Mouse (Mus musculus): ENCODE measurements around the gene Polr1c. TPM values are rescaled to one million over a fixed set of nuclear protein-coding genes. Genes with fewer than 3 reads are reported as not detected.

The Polr1c gene
- polyA plus RNA-seq, 1 experiment from 2014 or later: 80.1 TPM

- Histone ChIP-seq H3K27ac (no peak overlapping the region), H3K9ac (no peak overlapping the region), H3K27me3 (ENCODE audit: control insufficient read depth, insufficient read depth, low read length) (no peaks in the 10 kb centered on the region), H3K4me2 (replicated peaks) (no peak overlapping the region), H3K4me1 (replicated peaks; ENCODE audit: control insufficient read depth, insufficient read depth, low read length) (peaks cover 2% of the 10 kb centered on the region; the same call in 1 of the 2 replicates), H3K9me3 (ENCODE audit: control insufficient read depth, low read length) (no peaks in the 10 kb centered on the region), H3K4me3 (replicated peaks; ENCODE audit: low read length) (no peak overlapping the region), H3K36me3 (replicated peaks; ENCODE audit: control insufficient read depth, insufficient read depth) (peaks cover 98% of the 10 kb centered on the region)
- WGBS: 83% methylated on average over 11 of the region's 11 CpGs
- ATAC-seq (ENCODE audit: low FRiP score) (no peak), DNase-seq (ENCODE audit: low spot score) (no peak)
Measured at GRCm38 (mm10) chr17:46241471-46241870, 6.4 kb downstream of the Polr1c start.

GRCm38 (mm10) chr17:46239516-46240114 is 8.2 kb downstream of the Polr1c start:
- DNase-seq (ENCODE audit: low spot score) (no peak), ATAC-seq (ENCODE audit: low FRiP score) (no peak)
- no peaks in the 10 kb centered on the region for H3K9me3 ChIP-seq (ENCODE audit: control insufficient read depth, low read length)
- WGBS: 95% methylated on average over 15 of the region's 15 CpGs
- H3K4me1 ChIP-seq (replicated peaks; ENCODE audit: control insufficient read depth, insufficient read depth, low read length): no peaks in the 10 kb centered on the region
- H3K27me3 ChIP-seq (ENCODE audit: control insufficient read depth, insufficient read depth, low read length): no peaks in the 10 kb centered on the region
- no peak overlapping the region for H3K9ac ChIP-seq
- H3K27ac ChIP-seq: no peak overlapping the region
- no peak overlapping the region for H3K4me2 ChIP-seq (replicated peaks)
- peaks cover 90% of the 10 kb centered on the region for H3K36me3 ChIP-seq (replicated peaks; ENCODE audit: control insufficient read depth, insufficient read depth)
- H3K4me3 ChIP-seq (replicated peaks; ENCODE audit: low read length): no peak overlapping the region

GRCm38 (mm10) chr17:46237480-46237879 is 10.4 kb downstream of the Polr1c start:
- no peaks in the 10 kb centered on the region for H3K27me3 ChIP-seq (ENCODE audit: control insufficient read depth, insufficient read depth, low read length)
- WGBS: 86% methylated on average over 5 of the region's 5 CpGs
- H3K4me3 ChIP-seq (replicated peaks; ENCODE audit: low read length): no peak overlapping the region
- H3K27ac ChIP-seq: no peak overlapping the region
- ATAC-seq (ENCODE audit: low FRiP score) (no peak), DNase-seq (ENCODE audit: low spot score) (no peak)
- H3K4me1 ChIP-seq (replicated peaks; ENCODE audit: control insufficient read depth, insufficient read depth, low read length): no peaks in the 10 kb centered on the region
- H3K9ac ChIP-seq: no peak overlapping the region
- H3K36me3 ChIP-seq (replicated peaks; ENCODE audit: control insufficient read depth, insufficient read depth): peaks cover 90% of the 10 kb centered on the region
- no peak overlapping the region for H3K4me2 ChIP-seq (replicated peaks)
- no peaks in the 10 kb centered on the region for H3K9me3 ChIP-seq (ENCODE audit: control insufficient read depth, low read length)

GRCm38 (mm10) chr17:46237079-46237478 is 10.8 kb downstream of the Polr1c start:
- Histone ChIP-seq H3K36me3 (replicated peaks; ENCODE audit: control insufficient read depth, insufficient read depth) (peaks cover 90% of the 10 kb centered on the region), H3K4me2 (replicated peaks) (no peak overlapping the region), H3K9me3 (ENCODE audit: control insufficient read depth, low read length) (no peaks in the 10 kb centered on the region), H3K27ac (no peak overlapping the region), H3K4me3 (replicated peaks; ENCODE audit: low read length) (no peak overlapping the region), H3K9ac (no peak overlapping the region), H3K4me1 (replicated peaks; ENCODE audit: control insufficient read depth, insufficient read depth, low read length) (no peaks in the 10 kb centered on the region), H3K27me3 (ENCODE audit: control insufficient read depth, insufficient read depth, low read length) (no peaks in the 10 kb centered on the region)
- WGBS: 94% methylated on average over 6 of the region's 6 CpGs
- ATAC-seq (ENCODE audit: low FRiP score): no peak
- DNase-seq (ENCODE audit: low spot score): no peak

- H3K27me3 ChIP-seq (ENCODE audit: control insufficient read depth, insufficient read depth, low read length): no peaks in the 10 kb centered on the region
- H3K4me2 ChIP-seq (replicated peaks): no peak overlapping the region
- no peak overlapping the region for H3K4me3 ChIP-seq (replicated peaks; ENCODE audit: low read length)
- H3K4me1 ChIP-seq (replicated peaks; ENCODE audit: control insufficient read depth, insufficient read depth, low read length): no peaks in the 10 kb centered on the region
- DNase-seq (ENCODE audit: low spot score) (no peak), ATAC-seq (ENCODE audit: low FRiP score) (no peak)
- 95% methylated on average over 1 of the region's 1 CpGs for WGBS
- H3K9ac ChIP-seq: no peak overlapping the region
- peaks cover 89% of the 10 kb centered on the region for H3K36me3 ChIP-seq (replicated peaks; ENCODE audit: control insufficient read depth, insufficient read depth)
- no peaks in the 10 kb centered on the region for H3K9me3 ChIP-seq (ENCODE audit: control insufficient read depth, low read length)
- no peak overlapping the region for H3K27ac ChIP-seq
Measured at GRCm38 (mm10) chr17:46236067-46236466, 11.8 kb downstream of the Polr1c start.

- Histone ChIP-seq H3K27ac (no peak overlapping the region), H3K9me3 (ENCODE audit: control insufficient read depth, low read length) (no peaks in the 10 kb centered on the region), H3K4me1 (replicated peaks; ENCODE audit: control insufficient read depth, insufficient read depth, low read length) (no peaks in the 10 kb centered on the region), H3K9ac (no peak overlapping the region), H3K27me3 (ENCODE audit: control insufficient read depth, insufficient read depth, low read length) (no peaks in the 10 kb centered on the region), H3K4me3 (replicated peaks; ENCODE audit: low read length) (no peak overlapping the region), H3K4me2 (replicated peaks) (no peak overlapping the region), H3K36me3 (replicated peaks; ENCODE audit: control insufficient read depth, insufficient read depth) (peaks cover 99% of the 10 kb centered on the region)
- no peak for DNase-seq (ENCODE audit: low spot score)
- 94% methylated on average over 7 of the region's 7 CpGs for WGBS
- no peak for ATAC-seq (ENCODE audit: low FRiP score)
Measured at GRCm38 (mm10) chr17:46227576-46227975, 20.3 kb downstream of the Polr1c start.

- ATAC-seq (ENCODE audit: low FRiP score): no peak
- WGBS: 98% methylated on average over 3 of the region's 3 CpGs
- no peaks in the 10 kb centered on the region for H3K9me3 ChIP-seq (ENCODE audit: control insufficient read depth, low read length)
Measured at GRCm38 (mm10) chr17:46221601-46222000, 26.3 kb downstream of the Polr1c start.

GRCm38 (mm10) chr17:46210550-46210949 is 37.3 kb downstream of the Polr1c start:
- ATAC-seq (ENCODE audit: low FRiP score): no peak
- H3K9me3 ChIP-seq (ENCODE audit: control insufficient read depth, low read length): no peaks in the 10 kb centered on the region
- no peak overlapping the region for H3K4me2 ChIP-seq (replicated peaks)
- H3K27me3 ChIP-seq (ENCODE audit: control insufficient read depth, insufficient read depth, low read length): no peaks in the 10 kb centered on the region
- no peak overlapping the region for H3K4me3 ChIP-seq (replicated peaks; ENCODE audit: low read length)
- 88% methylated on average over 3 of the region's 3 CpGs for WGBS
- no peak for DNase-seq (ENCODE audit: low spot score)
- no peaks in the 10 kb centered on the region for H3K4me1 ChIP-seq (replicated peaks; ENCODE audit: control insufficient read depth, insufficient read depth, low read length)
- no peak overlapping the region for H3K9ac ChIP-seq
- H3K36me3 ChIP-seq (replicated peaks; ENCODE audit: control insufficient read depth, insufficient read depth): peaks cover 99% of the 10 kb centered on the region
- no peak overlapping the region for H3K27ac ChIP-seq

More at GRCm38 (mm10) chr17:46221601-46222000, 26.3 kb downstream of the Polr1c start:
- no peak overlapping the region for H3K27ac ChIP-seq
- no peak for DNase-seq (ENCODE audit: low spot score)
- H3K27me3 ChIP-seq (ENCODE audit: control insufficient read depth, insufficient read depth, low read length): no peaks in the 10 kb centered on the region
- peaks cover 100% of the 10 kb centered on the region for H3K36me3 ChIP-seq (replicated peaks; ENCODE audit: control insufficient read depth, insufficient read depth)
- H3K9ac ChIP-seq: no peak overlapping the region
- H3K4me2 ChIP-seq (replicated peaks): no peak overlapping the region
- no peaks in the 10 kb centered on the region for H3K4me1 ChIP-seq (replicated peaks; ENCODE audit: control insufficient read depth, insufficient read depth, low read length)
- no peak overlapping the region for H3K4me3 ChIP-seq (replicated peaks; ENCODE audit: low read length)

- Histone ChIP-seq H3K36me3 (replicated peaks; ENCODE audit: control insufficient read depth, insufficient read depth) (peaks cover 70% of the 10 kb centered on the region), H3K4me2 (replicated peaks) (no peak overlapping the region), H3K4me3 (replicated peaks; ENCODE audit: low read length) (no peak overlapping the region), H3K9ac (no peak overlapping the region), H3K27me3 (ENCODE audit: control insufficient read depth, insufficient read depth, low read length) (no peaks in the 10 kb centered on the region), H3K27ac (no peak overlapping the region), H3K4me1 (replicated peaks; ENCODE audit: control insufficient read depth, insufficient read depth, low read length) (peaks cover 16% of the 10 kb centered on the region), H3K9me3 (ENCODE audit: control insufficient read depth, low read length) (no peaks in the 10 kb centered on the region)
- ATAC-seq (ENCODE audit: low FRiP score) (no peak), DNase-seq (ENCODE audit: low spot score) (no peak)
Measured at GRCm38 (mm10) chr17:46206676-46207075, 41.2 kb downstream of the Polr1c start.

- 0% methylated on average over 20 of the region's 20 CpGs for WGBS
- DNase-seq (ENCODE audit: low spot score) (no peak), ATAC-seq (ENCODE audit: low FRiP score) (0 out of 2 replicates have a peak, but pooled peaks have one; percentile 15)
- Histone ChIP-seq H3K9me3 (ENCODE audit: control insufficient read depth, low read length) (no peaks in the 10 kb centered on the region), H3K36me3 (replicated peaks; ENCODE audit: control insufficient read depth, insufficient read depth) (peaks cover 47% of the 10 kb centered on the region), H3K27ac (peak overlapping the region; percentile 72), H3K4me1 (replicated peaks; ENCODE audit: control insufficient read depth, insufficient read depth, low read length) (peaks cover 20% of the 10 kb centered on the region), H3K9ac (peak overlapping the region; percentile 72), H3K4me2 (replicated peaks) (peak overlapping the region; percentile 97), H3K27me3 (ENCODE audit: control insufficient read depth, insufficient read depth, low read length) (no peaks in the 10 kb centered on the region), H3K4me3 (replicated peaks; ENCODE audit: low read length) (peak overlapping the region; percentile 94)
Measured at GRCm38 (mm10) chr17:46203078-46203477, 44.8 kb downstream of the Polr1c start.

All from hindbrain, embryonic 14.5 days (tissue).